Mouse (Mus musculus): ENCODE measurements around the gene Tmem138.
A peak's percentile ranks its signal among the peaks of the same experiment; 100 is the strongest.

Tmem138 gene

DNA sequence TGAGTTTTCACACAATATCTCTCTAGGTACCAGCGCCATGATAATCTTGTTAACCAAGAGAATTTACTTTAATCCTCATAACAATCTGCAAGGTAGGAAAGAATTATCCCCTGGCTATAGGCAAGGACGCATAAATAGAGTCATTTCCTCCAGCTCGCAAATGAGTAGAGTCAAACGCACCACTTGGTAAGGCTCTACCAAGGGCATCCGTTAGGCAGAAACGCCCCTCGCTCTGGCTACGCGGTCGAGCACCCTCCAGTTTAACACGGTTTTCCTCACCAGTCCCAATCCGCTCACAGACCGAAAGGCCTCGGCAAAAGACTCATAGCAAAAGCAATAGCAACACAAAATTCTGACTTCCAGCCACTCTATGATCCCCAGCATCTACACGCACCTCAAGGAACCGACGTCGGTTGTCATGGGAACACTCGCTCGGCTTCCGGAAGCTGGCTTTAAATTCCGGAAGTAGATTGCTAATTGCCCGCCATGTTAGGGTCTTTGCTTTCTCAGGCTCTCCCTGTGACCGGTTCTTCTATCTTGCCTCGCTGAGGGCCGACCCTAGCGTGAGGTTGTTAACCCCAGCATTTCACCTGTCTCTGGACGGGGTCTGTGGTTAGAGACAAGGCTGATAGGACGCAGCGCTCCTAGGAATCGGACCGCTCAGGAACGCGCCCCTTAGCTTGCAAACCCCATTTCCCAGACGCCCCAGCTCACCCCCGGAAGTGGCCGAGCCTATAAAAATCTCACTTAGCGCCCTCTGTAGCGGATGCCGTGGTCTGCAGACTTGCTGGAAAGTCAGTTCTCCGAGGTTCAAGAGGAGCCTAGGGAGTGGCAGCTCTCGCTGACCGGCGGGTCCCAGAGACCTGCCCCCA is at the start of gene Tmem138, which contains the start of gene Cyb561a3:
Gene Tmem138, minus strand, starts transcription at position 673 of the 872 bp plus-strand sequence.
Gene Cyb561a3, plus strand, starts transcription at position 483 of the 872 bp plus-strand sequence.
- DNase-seq (ENCODE audit: low spot score): peak; percentile 92

GRCm38 (mm10) chr19:10608573-10609240 is 31.5 kb upstream of the Tmem138 start:
- no peak for DNase-seq (ENCODE audit: low spot score)

DNA sequence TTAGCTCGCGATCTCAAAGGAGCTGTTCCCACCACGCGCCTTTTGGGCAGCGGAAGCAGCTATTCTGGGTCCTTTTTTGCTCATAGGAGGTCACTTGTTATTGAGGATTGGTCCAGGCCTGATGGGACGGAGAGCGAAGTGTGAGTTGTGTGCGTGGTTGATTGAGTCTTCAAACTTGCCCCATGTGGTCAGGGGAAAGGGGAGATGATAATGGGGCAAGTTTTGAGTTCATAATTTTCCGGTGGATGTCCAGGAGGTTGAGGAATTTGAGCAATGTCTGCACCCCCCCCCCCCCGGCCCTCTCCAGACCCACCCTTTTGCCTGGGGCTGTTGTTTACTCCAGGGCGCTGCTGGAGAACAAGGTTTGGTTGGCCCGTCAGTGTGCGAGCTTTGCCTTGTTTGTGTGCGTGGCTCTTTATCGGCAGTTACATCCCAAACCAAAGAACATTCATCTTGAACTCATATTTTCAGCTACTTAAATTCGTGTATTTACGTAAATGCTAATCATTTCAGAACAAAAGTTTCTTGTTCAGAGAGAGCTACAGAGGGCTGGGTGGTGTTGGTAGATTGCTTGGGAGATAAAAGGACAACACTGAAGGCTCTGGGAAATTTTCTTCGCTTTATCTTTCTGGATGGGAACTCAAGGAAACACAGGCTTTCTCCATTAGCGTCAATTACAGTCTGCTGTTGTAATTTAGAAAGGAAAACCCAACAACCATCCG is 28.9 kb upstream of the Tmem138 start:
- peak; percentile 24 for DNase-seq (ENCODE audit: low spot score)

GRCm38 (mm10) chr19:10605293-10605900 is 28.2 kb upstream of the Tmem138 start, which contains the start of the genes Ddb1 and Tkfc:
Gene Ddb1 (plus strand): TSS chr19:10605327.
Gene Tkfc (minus strand): TSS chr19:10605654.
- peak; percentile 99 for DNase-seq (ENCODE audit: low spot score)

DNA sequence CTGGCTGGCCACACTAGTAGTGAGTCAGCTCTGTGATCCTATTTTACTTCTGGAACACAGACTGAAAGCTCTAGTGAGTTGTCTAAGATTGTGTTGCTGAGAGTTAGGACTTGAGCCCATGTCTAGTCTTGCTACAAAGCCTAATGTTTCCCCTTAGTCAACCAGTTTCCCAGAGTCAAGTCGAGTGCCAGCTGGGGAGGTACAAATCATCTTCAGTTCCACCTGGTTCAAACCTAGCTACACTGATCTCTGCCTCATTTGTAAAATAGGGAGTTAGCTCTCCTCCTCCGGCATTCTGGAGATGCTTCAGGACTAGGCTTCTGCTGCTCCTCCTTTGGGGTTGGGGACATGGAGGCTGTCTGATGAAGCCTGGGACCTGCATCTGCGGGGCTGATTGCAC is 27.4 kb upstream of the Tmem138 start:
- DNase-seq (ENCODE audit: low spot score): no peak

GRCm38 (mm10) chr19:10603660-10604523 is 26.7 kb upstream of the Tmem138 start:
- DNase-seq (ENCODE audit: low spot score): no peak

- DNase-seq (ENCODE audit: low spot score): peak; percentile 91
These were observed 25.6 kb upstream of the Tmem138 start for GRCm38 (mm10) chr19:10602787-10603186.

GRCm38 (mm10) chr19:10602247-10602769 is 25.1 kb upstream of the Tmem138 start:
- DNase-seq (ENCODE audit: low spot score): peak; percentile 11

DNA sequence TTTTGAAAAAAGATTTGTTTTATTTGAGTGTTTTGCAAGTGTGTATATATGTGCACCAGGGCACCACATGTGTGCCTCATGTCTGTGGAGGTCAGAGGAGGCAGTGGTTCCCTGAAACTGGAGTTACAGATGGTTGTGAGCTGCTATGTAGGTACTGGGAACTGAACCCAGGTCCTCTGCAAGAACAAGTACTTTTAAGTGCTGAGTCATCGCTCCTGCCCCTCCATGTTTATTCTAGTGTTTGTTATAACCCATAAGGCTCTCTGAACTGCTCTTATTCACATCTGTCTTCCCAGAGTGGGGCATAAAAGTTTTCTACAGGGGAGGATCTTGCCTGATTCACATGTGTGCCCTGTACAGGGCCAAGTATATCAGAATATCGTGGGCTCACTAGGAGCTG is 22.5 kb upstream of the Tmem138 start:
- no peak for DNase-seq (ENCODE audit: low spot score)

DNA sequence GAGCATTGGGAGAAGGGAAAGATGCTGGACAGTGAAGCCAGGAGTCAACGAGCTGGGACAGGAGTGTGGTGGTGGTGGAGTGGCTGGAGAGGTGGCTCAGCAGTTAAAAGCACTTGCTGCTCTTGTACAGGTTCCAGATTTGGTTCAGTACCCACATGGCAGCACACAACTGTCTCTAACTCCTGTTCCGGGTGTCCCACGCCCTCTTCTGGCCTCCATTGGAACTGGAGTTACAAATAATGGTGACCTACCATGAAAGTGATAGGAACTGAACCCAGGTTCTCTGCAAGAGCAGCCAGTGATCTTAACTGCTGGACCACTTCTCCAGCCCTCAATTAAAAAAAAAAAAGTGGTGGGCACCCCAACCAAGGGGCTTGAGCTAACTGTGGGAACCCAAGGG is 21.0 kb upstream of the Tmem138 start:
- no peak for DNase-seq (ENCODE audit: low spot score)

GRCm38 (mm10) chr19:10591659-10592377 is 14.7 kb upstream of the Tmem138 start:
- no peak for DNase-seq (ENCODE audit: low spot score)

DNA sequence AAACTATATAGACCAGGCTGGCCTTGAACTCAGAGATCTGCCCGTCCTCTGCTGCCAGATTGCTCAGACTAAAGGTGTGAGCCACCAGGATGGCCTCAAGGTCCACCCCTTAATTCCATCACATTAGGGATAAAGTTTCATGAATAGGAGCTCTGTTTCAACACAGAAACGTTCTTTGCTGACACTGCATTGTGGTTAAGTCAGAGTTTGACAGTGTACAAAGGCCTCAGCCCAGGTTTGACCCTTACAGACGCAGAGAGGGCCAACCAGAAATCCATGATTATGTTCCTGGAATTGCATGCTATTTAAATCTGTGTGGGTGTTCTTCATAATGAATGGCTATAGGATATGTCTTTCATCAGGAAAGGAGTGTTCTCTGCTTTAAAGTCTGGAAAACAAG is 13.1 kb upstream of the Tmem138 start:
- no peak for DNase-seq (ENCODE audit: low spot score)

DNA sequence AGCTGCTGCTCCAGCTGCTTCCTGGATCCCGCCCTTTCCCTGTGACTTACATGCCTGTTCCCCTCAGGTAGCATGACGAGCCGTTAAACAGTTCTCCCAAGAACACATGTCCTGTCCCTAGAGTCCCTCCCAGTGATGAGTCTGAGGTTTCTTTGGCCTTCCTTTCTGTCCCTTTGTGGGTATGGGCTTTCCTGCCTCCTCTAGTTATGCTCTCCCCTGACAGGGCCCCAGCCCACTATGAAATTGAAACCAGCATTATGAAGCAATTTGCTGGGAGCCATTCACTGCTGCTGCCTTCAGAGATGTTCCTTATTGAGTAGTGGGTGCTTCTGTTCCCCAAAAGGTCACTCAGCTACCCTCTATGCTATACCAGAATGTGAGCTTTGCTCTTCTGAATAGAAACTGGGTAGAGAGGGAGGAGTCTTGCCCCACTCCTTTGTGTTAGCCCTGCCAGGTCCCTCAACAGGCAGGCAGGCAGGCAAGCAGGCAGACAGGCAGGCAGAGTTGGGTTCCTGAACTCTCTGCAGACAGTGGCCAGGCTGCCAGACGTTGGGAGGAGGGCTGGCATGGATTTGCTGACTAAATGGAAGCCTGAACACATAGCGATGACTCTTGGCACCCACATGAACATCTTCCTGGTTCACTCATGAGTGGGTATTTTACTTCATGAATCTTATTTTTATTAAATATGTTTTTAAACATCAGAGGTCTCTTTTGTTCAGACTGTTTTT is 12.1 kb upstream of the Tmem138 start:
- DNase-seq (ENCODE audit: low spot score): no peak

- DNase-seq (ENCODE audit: low spot score): no peak
These were observed 10.1 kb upstream of the Tmem138 start for GRCm38 (mm10) chr19:10587231-10587630.

- DNase-seq (ENCODE audit: low spot score): no peak
These were observed 8.0 kb upstream of the Tmem138 start for GRCm38 (mm10) chr19:10585112-10585511.

GRCm38 (mm10) chr19:10583550-10584146 is 6.5 kb upstream of the Tmem138 start:
- DNase-seq (ENCODE audit: low spot score): no peak

DNA sequence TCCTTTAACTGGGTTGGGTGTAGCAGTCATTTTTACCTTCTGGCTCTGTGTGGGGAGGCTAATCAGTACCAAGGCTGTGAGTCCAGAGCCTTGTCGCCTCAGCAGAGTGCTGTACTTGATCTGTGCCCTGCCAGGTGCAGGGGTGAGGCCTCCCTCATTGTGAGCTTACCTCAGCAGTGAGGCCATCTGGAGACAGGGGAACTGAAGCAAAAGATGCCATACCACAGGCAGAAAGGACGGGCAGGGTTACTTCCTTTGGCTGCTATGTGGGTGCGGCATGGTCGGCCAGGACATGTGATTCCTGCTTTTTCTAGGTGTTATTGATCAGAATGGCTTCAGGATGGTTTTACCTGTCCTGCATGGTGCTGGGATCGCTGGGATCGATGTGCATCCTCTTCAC is 4.8 kb upstream of the Tmem138 start:
- no peak for DNase-seq (ENCODE audit: low spot score)

DNA sequence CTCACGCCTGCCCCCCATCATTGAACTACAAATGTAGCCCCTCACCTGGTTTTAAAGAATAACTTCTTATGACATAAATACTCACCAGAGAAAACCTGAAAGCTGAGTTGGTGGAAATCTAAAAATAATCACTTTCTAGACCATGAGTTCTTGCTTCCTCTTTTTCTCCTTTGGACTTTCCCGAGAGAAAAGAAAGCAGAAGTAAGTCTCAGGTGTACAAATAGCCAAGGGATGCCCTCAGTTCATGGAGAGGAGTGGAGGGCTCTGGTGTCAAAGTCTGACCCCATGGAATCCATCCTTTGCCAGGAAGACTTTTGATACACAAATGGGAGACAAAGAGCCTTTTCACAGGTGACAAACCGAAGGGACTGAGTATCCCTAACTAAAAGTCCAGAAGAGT is 3.6 kb upstream of the Tmem138 start:
- no peak for DNase-seq (ENCODE audit: low spot score)

- DNase-seq (ENCODE audit: low spot score): no peak
These were observed 2.9 kb upstream of the Tmem138 start for GRCm38 (mm10) chr19:10580102-10580501.

All from urinary bladder, postnatal 14 days (tissue).